Mouse (Mus musculus): ENCODE measurements at regions not wholly inside any gene's neighbourhood (a gene's known extent, or its start where the extent isn't known, plus 50 kb on each side); places are given as distances from the start of the nearest gene placed in this dataset.

DNA sequence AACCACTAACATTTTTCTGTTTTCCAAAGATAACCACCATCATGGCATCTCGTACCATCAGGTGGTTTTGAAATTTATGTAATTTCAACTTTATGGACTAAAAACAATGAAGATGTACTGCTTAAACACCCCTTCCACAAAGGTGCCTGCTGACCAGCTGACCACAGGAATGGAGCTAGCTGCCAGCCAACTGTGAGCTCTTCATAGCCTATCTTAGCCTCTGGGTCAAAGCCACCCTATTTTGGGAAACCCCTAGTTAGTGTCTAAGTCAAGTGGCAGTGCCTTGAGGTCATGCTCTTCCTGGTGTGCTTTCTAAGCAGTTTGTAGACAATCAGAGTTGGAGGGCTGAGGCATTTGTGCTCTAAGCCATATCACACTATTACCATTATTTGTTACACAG lies 364.8 kb downstream of the Pdgfc start:
- Histone ChIP-seq H3K4me3 (ENCODE audit: low read depth, low read length) (no peak overlapping the region), H3K9ac (replicated peaks; ENCODE audit: low read length) (no peak overlapping the region), H3K36me3 (replicated peaks; ENCODE audit: control insufficient read depth, insufficient read depth, low read depth, low read length) (no peaks in the 10 kb centered on the region), H3K27me3 (ENCODE audit: control insufficient read depth, insufficient read depth, low read length) (no peaks in the 10 kb centered on the region), H3K4me1 (ENCODE audit: control insufficient read depth, insufficient read depth, low read length) (no peaks in the 10 kb centered on the region), H3K27ac (replicated peaks; ENCODE audit: low read depth, low read length) (no peak overlapping the region), H3K9me3 (replicated peaks; ENCODE audit: control insufficient read depth, low read length) (no peaks in the 10 kb centered on the region), H3K4me2 (ENCODE audit: low read depth, low read length) (no peak overlapping the region)
- ATAC-seq (replicated peaks; ENCODE audit: insufficient number of reproducible peaks, low FRiP score, low TSS enrichment, low read depth) (no peak), DNase-seq (ENCODE audit: low spot score) (no peak)
- WGBS: 97% methylated on average over 1 of the region's 1 CpGs

DNA sequence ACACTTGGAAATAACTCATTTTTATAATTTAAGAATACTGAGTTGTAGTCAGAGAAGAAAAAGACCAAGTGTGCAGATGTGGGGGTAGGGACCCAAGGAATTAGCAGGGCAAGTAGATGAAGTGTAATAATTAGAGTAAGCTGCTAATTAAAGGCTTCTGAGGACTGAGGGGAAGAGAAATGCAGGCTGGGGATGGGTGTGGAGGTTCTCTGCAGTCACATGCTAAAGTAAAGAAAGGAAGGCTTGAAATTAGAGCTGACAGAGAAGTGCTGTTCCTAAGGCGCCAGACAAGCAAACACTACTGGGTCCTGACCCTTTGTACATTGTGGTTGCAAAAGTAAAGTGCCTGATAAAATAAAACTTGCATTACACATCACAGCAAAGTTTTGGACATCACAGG lies 372.7 kb downstream of the Pdgfc start:
- H3K9me3 ChIP-seq (replicated peaks; ENCODE audit: control insufficient read depth, low read length): no peaks in the 10 kb centered on the region
- no peak overlapping the region for H3K9ac ChIP-seq (replicated peaks; ENCODE audit: low read length)
- H3K27ac ChIP-seq (replicated peaks; ENCODE audit: low read depth, low read length): no peak overlapping the region
- H3K4me3 ChIP-seq (ENCODE audit: low read depth, low read length): no peak overlapping the region
- no peaks in the 10 kb centered on the region for H3K36me3 ChIP-seq (replicated peaks; ENCODE audit: control insufficient read depth, insufficient read depth, low read depth, low read length)
- 0 out of 2 replicates have a peak, but pooled peaks have one; percentile 70 for ATAC-seq (replicated peaks; ENCODE audit: insufficient number of reproducible peaks, low FRiP score, low TSS enrichment, low read depth)
- H3K4me2 ChIP-seq (ENCODE audit: low read depth, low read length): no peak overlapping the region
- peak; percentile 19 for DNase-seq (ENCODE audit: low spot score)
- 23% methylated on average over 1 of the region's 1 CpGs for WGBS
- H3K4me1 ChIP-seq (ENCODE audit: control insufficient read depth, insufficient read depth, low read length): no peaks in the 10 kb centered on the region
- H3K27me3 ChIP-seq (ENCODE audit: control insufficient read depth, insufficient read depth, low read length): no peaks in the 10 kb centered on the region

DNA sequence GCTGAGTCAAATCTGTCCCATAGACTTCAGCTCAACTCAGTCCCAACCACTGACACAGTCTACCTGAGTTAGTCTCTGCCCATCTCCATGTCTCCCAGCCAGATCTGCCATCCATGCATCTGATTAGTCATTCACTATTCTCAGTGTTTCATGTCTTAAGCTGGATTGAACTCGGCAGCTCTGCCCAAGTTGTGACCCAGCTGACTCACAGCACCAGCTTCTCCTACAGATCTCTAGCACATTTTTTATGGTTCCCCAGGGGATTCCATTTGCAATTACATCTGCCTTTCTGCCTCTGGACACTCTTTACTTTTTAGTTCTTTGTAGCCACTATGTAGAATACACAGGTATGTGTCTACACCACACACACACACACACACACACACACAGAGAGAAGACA lies 385.7 kb downstream of the Pdgfc start:
- Histone ChIP-seq H3K27ac (replicated peaks; ENCODE audit: low read depth, low read length) (no peak overlapping the region), H3K4me1 (ENCODE audit: control insufficient read depth, insufficient read depth, low read length) (no peaks in the 10 kb centered on the region), H3K9ac (replicated peaks; ENCODE audit: low read length) (no peak overlapping the region), H3K27me3 (ENCODE audit: control insufficient read depth, insufficient read depth, low read length) (no peaks in the 10 kb centered on the region), H3K4me3 (ENCODE audit: low read depth, low read length) (no peak overlapping the region), H3K36me3 (replicated peaks; ENCODE audit: control insufficient read depth, insufficient read depth, low read depth, low read length) (no peaks in the 10 kb centered on the region), H3K4me2 (ENCODE audit: low read depth, low read length) (no peak overlapping the region), H3K9me3 (replicated peaks; ENCODE audit: control insufficient read depth, low read length) (no peaks in the 10 kb centered on the region)
- DNase-seq (ENCODE audit: low spot score): no peak
- WGBS: 71% methylated on average over 1 of the region's 1 CpGs
- ATAC-seq (replicated peaks; ENCODE audit: insufficient number of reproducible peaks, low FRiP score, low TSS enrichment, low read depth): no peak

DNA sequence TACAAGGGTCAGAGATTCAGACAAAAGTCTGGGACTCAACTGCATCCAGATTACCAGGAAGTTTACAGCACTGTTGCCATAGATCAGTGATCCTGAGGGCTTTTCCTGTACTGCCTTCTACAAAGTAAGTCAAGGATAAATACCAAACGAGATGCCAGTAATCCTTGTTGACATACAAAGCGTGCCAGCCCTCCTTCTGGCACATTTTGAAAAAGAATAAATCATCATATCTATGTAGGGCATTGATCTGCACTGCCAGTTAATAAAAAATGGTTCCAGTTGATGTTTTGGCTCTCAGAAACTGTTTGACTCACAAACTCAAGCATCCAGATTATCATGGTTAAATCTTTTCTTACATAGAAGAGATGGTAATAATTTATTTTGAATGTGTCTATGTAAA lies 390.5 kb downstream of the Pdgfc start:
- WGBS: 71% methylated on average over 2 of the region's 2 CpGs
- Histone ChIP-seq H3K9me3 (replicated peaks; ENCODE audit: control insufficient read depth, low read length) (no peaks in the 10 kb centered on the region), H3K27ac (replicated peaks; ENCODE audit: low read depth, low read length) (no peak overlapping the region), H3K9ac (replicated peaks; ENCODE audit: low read length) (no peak overlapping the region), H3K36me3 (replicated peaks; ENCODE audit: control insufficient read depth, insufficient read depth, low read depth, low read length) (no peaks in the 10 kb centered on the region), H3K4me3 (ENCODE audit: low read depth, low read length) (no peak overlapping the region), H3K27me3 (ENCODE audit: control insufficient read depth, insufficient read depth, low read length) (no peaks in the 10 kb centered on the region), H3K4me2 (ENCODE audit: low read depth, low read length) (no peak overlapping the region), H3K4me1 (ENCODE audit: control insufficient read depth, insufficient read depth, low read length) (no peaks in the 10 kb centered on the region)
- ATAC-seq (replicated peaks; ENCODE audit: insufficient number of reproducible peaks, low FRiP score, low TSS enrichment, low read depth): no peak
- DNase-seq (ENCODE audit: low spot score): no peak
